Mouse (Mus musculus): ENCODE measurements around the gene Trak1. TPM values are rescaled to one million over a fixed set of nuclear protein-coding genes. Genes with fewer than 3 reads are reported as not detected.
A peak's percentile ranks its signal among the peaks of the same experiment; 100 is the strongest.

The Trak1 gene
- polyA plus RNA-seq, 1 experiment from 2014 or later = 60.0 TPM

DNA sequence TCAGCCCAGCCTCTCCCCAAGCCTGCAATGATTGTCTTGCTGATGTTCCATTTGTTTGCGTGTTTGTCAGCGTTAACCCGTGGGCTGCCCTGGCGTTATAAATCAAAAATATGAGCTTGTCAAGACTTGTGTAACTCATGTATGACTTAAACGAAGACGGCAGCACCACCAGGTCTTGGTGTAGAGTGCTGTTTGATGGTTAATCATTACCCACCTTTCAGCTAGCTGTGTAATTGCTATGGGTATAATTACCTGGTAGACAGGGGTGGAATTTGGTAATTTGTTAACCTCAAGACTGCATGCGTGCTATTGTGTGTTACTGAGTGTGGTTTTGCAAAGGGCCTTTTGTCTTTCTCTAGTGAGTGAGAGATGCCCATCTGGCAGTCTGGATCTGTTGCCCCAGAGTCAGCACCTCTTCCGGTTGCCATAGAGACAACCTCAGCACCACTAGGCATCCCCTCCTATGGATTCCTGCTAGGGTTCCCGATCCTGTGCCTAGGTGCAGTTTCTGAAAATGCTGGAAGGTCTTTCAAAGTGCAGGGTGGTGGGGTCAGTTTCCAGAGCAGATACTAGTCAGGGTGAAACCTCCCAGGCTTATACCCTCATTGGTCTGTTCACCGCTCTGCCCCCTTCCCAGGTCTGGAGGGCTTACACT lies 15.1 kb downstream of the Trak1 start:
- H3K9ac ChIP-seq (replicated peaks; ENCODE audit: low read depth, low read length) = 0 out of 2 replicates have a peak overlapping the region, but pooled peaks have one; percentile 11
- H3K4me2 ChIP-seq (ENCODE audit: low read depth, low read length) = no peak overlapping the region
- H3K27ac ChIP-seq (ENCODE audit: low read depth, low read length) = peak overlapping the region; percentile 85
- H3K9me3 ChIP-seq (ENCODE audit: control insufficient read depth, low read length) = no peaks in the 10 kb centered on the region
- H3K27me3 ChIP-seq (ENCODE audit: control insufficient read depth, insufficient read depth, low read length) = no peaks in the 10 kb centered on the region
- ATAC-seq (ENCODE audit: low read depth) = peak; percentile 33; the same call in 1 of the 2 replicates
- peaks cover 44% of the 10 kb centered on the region for H3K4me1 ChIP-seq (ENCODE audit: control insufficient read depth, insufficient read depth, low read length)
- 18% methylated on average over 10 of the region's 10 CpGs for WGBS
- no peak overlapping the region for H3K4me3 ChIP-seq (ENCODE audit: low read depth, low read length)
- H3K36me3 ChIP-seq (ENCODE audit: control insufficient read depth, insufficient read depth, low read length) = no peaks in the 10 kb centered on the region

GRCm38 (mm10) chr9:121313656-121314374 lies 16.5 kb downstream of the Trak1 start:
- Histone ChIP-seq H3K36me3 (ENCODE audit: control insufficient read depth, insufficient read depth, low read length) (no peaks in the 10 kb centered on the region), H3K4me2 (ENCODE audit: low read depth, low read length) (peak overlapping the region; percentile 46), H3K27ac (ENCODE audit: low read depth, low read length) (peak overlapping the region; percentile 85), H3K4me1 (ENCODE audit: control insufficient read depth, insufficient read depth, low read length) (peaks cover 44% of the 10 kb centered on the region), H3K27me3 (ENCODE audit: control insufficient read depth, insufficient read depth, low read length) (no peaks in the 10 kb centered on the region), H3K9me3 (ENCODE audit: control insufficient read depth, low read length) (no peaks in the 10 kb centered on the region), H3K9ac (replicated peaks; ENCODE audit: low read depth, low read length) (no peak overlapping the region; the same call in 1 of the 2 replicates), H3K4me3 (ENCODE audit: low read depth, low read length) (peak overlapping the region; percentile 19; the same call in 1 of the 2 replicates)
- under 1% methylated on average over 21 of the region's 21 CpGs for WGBS
- peak; percentile 64 for ATAC-seq (ENCODE audit: low read depth)

- H3K4me2 ChIP-seq (ENCODE audit: low read depth, low read length) = peak overlapping the region; percentile 46
- no peaks in the 10 kb centered on the region for H3K27me3 ChIP-seq (ENCODE audit: control insufficient read depth, insufficient read depth, low read length)
- peak overlapping the region; percentile 85 for H3K27ac ChIP-seq (ENCODE audit: low read depth, low read length)
- no peak overlapping the region for H3K9ac ChIP-seq (replicated peaks; ENCODE audit: low read depth, low read length)
- 7% methylated on average over 14 of the region's 14 CpGs for WGBS
- H3K4me3 ChIP-seq (ENCODE audit: low read depth, low read length) = no peak overlapping the region
- no peaks in the 10 kb centered on the region for H3K9me3 ChIP-seq (ENCODE audit: control insufficient read depth, low read length)
- ATAC-seq (ENCODE audit: low read depth) = no peak
- no peaks in the 10 kb centered on the region for H3K36me3 ChIP-seq (ENCODE audit: control insufficient read depth, insufficient read depth, low read length)
- peaks cover 48% of the 10 kb centered on the region for H3K4me1 ChIP-seq (ENCODE audit: control insufficient read depth, insufficient read depth, low read length)
These were observed 17.3 kb downstream of the Trak1 start for GRCm38 (mm10) chr9:121314541-121315152.

- ATAC-seq (ENCODE audit: low read depth) = no peak
- WGBS = 56% methylated on average over 4 of the region's 4 CpGs
- Histone ChIP-seq H3K27me3 (ENCODE audit: control insufficient read depth, insufficient read depth, low read length) (no peaks in the 10 kb centered on the region), H3K4me1 (ENCODE audit: control insufficient read depth, insufficient read depth, low read length) (peaks cover 51% of the 10 kb centered on the region), H3K4me3 (ENCODE audit: low read depth, low read length) (no peak overlapping the region), H3K9ac (replicated peaks; ENCODE audit: low read depth, low read length) (no peak overlapping the region), H3K36me3 (ENCODE audit: control insufficient read depth, insufficient read depth, low read length) (no peaks in the 10 kb centered on the region), H3K9me3 (ENCODE audit: control insufficient read depth, low read length) (no peaks in the 10 kb centered on the region), H3K4me2 (ENCODE audit: low read depth, low read length) (no peak overlapping the region), H3K27ac (ENCODE audit: low read depth, low read length) (peak overlapping the region; percentile 55)
These were observed 18.7 kb downstream of the Trak1 start for GRCm38 (mm10) chr9:121315901-121316595.

DNA sequence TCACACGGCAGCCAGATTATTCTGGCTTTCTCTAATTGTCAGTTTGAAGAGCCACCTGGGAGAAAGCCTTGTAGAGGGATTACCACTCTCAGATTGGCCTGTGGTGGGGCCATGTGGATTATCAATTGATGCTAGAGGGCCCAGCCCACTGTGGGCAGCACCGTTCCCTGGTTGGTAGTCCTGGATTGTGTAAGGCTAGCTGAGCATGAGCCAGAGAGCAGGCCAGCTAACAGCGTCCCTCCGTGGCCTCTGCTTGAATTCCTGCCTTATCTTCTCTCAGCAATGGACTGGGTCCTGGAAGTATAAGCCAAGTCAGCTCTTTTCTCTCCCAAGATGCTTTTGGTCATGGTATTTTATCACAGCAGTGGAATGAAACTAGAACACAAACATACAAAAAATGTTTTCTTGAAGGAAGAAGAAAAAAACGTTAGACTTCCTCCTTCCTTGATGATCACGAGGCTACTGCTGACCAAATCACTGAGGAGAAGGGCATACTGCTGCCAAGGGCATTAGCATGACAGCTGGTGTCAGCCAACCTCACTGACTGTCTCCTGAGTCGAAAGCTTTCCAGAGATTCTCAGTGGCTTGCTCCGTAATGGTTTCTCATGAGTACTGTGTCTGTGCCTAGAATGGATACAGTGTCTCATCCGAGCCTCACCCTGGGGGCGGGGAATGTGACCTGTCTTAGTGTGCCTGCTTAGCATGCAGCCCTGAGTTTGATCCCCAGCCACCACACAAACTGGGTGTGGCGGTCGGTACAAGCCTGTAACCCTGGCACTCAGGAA lies 19.5 kb downstream of the Trak1 start:
- no peaks in the 10 kb centered on the region for H3K36me3 ChIP-seq (ENCODE audit: control insufficient read depth, insufficient read depth, low read length)
- ATAC-seq (ENCODE audit: low read depth) = no peak
- peak overlapping the region; percentile 55 for H3K27ac ChIP-seq (ENCODE audit: low read depth, low read length)
- WGBS = 47% methylated on average over 12 of the region's 12 CpGs
- no peaks in the 10 kb centered on the region for H3K27me3 ChIP-seq (ENCODE audit: control insufficient read depth, insufficient read depth, low read length)
- H3K9me3 ChIP-seq (ENCODE audit: control insufficient read depth, low read length) = no peaks in the 10 kb centered on the region
- H3K4me3 ChIP-seq (ENCODE audit: low read depth, low read length) = no peak overlapping the region
- no peak overlapping the region for H3K9ac ChIP-seq (replicated peaks; ENCODE audit: low read depth, low read length)
- no peak overlapping the region for H3K4me2 ChIP-seq (ENCODE audit: low read depth, low read length)
- peaks cover 50% of the 10 kb centered on the region for H3K4me1 ChIP-seq (ENCODE audit: control insufficient read depth, insufficient read depth, low read length)

DNA sequence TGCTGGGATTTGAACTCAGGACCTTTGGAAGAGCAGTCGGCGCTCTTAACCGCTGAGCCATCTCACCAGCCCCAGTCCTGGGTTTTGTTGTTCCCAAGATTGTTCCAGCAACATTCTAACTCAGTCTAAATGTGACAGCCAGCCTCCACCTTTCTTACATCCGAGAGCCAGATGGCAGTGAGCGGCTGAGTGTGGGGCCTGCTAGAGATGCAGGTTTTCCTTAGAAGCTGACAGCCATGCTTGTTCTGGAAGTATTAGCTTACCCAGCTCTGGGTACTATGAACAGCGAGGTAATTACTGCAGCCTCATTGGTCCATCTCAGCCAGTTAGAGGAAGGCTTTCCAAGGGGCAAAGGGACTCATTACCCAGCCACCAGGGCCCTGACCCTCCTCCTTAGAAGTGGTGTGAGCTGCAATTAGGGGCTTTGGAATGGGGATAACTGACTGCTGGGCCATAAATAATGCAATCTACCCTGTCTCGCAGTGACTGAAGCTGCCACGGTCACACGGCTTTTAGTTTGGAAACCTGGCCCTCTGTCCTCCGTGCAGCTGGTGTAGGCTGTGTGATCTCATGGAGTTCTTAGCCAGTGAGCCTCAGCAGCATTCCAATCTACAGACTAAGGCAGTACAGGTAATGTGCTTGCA lies 22.1 kb downstream of the Trak1 start:
- H3K27me3 ChIP-seq (ENCODE audit: control insufficient read depth, insufficient read depth, low read length) = no peaks in the 10 kb centered on the region
- H3K9me3 ChIP-seq (ENCODE audit: control insufficient read depth, low read length) = no peaks in the 10 kb centered on the region
- H3K4me2 ChIP-seq (ENCODE audit: low read depth, low read length) = no peak overlapping the region
- H3K36me3 ChIP-seq (ENCODE audit: control insufficient read depth, insufficient read depth, low read length) = no peaks in the 10 kb centered on the region
- peak overlapping the region; percentile 7; the same call in 1 of the 2 replicates for H3K27ac ChIP-seq (ENCODE audit: low read depth, low read length)
- WGBS = 39% methylated on average over 10 of the region's 10 CpGs
- ATAC-seq (ENCODE audit: low read depth) = peak; percentile 38; the same call in 1 of the 2 replicates
- H3K9ac ChIP-seq (replicated peaks; ENCODE audit: low read depth, low read length) = no peak overlapping the region
- peaks cover 26% of the 10 kb centered on the region for H3K4me1 ChIP-seq (ENCODE audit: control insufficient read depth, insufficient read depth, low read length)
- H3K4me3 ChIP-seq (ENCODE audit: low read depth, low read length) = no peak overlapping the region

- H3K4me2 ChIP-seq (ENCODE audit: low read depth, low read length) = no peak overlapping the region
- H3K36me3 ChIP-seq (ENCODE audit: control insufficient read depth, insufficient read depth, low read length) = no peaks in the 10 kb centered on the region
- WGBS = 65% methylated on average over 2 of the region's 2 CpGs
- H3K27ac ChIP-seq (ENCODE audit: low read depth, low read length) = no peak overlapping the region
- H3K9ac ChIP-seq (replicated peaks; ENCODE audit: low read depth, low read length) = no peak overlapping the region
- no peak for ATAC-seq (ENCODE audit: low read depth)
- H3K4me1 ChIP-seq (ENCODE audit: control insufficient read depth, insufficient read depth, low read length) = peaks cover 19% of the 10 kb centered on the region
- H3K4me3 ChIP-seq (ENCODE audit: low read depth, low read length) = no peak overlapping the region
- no peaks in the 10 kb centered on the region for H3K27me3 ChIP-seq (ENCODE audit: control insufficient read depth, insufficient read depth, low read length)
- no peaks in the 10 kb centered on the region for H3K9me3 ChIP-seq (ENCODE audit: control insufficient read depth, low read length)
These were observed 23.1 kb downstream of the Trak1 start for GRCm38 (mm10) chr9:121320433-121320832.

GRCm38 (mm10) chr9:121321118-121321517 lies 23.8 kb downstream of the Trak1 start:
- peaks cover 18% of the 10 kb centered on the region for H3K4me1 ChIP-seq (ENCODE audit: control insufficient read depth, insufficient read depth, low read length)
- ATAC-seq (ENCODE audit: low read depth) = no peak
- no peaks in the 10 kb centered on the region for H3K27me3 ChIP-seq (ENCODE audit: control insufficient read depth, insufficient read depth, low read length)
- no peak overlapping the region for H3K4me2 ChIP-seq (ENCODE audit: low read depth, low read length)
- no peaks in the 10 kb centered on the region for H3K36me3 ChIP-seq (ENCODE audit: control insufficient read depth, insufficient read depth, low read length)
- H3K27ac ChIP-seq (ENCODE audit: low read depth, low read length) = no peak overlapping the region
- H3K9ac ChIP-seq (replicated peaks; ENCODE audit: low read depth, low read length) = no peak overlapping the region
- 87% methylated on average over 2 of the region's 2 CpGs for WGBS
- H3K9me3 ChIP-seq (ENCODE audit: control insufficient read depth, low read length) = no peaks in the 10 kb centered on the region
- H3K4me3 ChIP-seq (ENCODE audit: low read depth, low read length) = no peak overlapping the region
